Mouse (Mus musculus) kidney, adult 2 months (tissue): ENCODE data around the gene Gls.

Source experiments
- CTCF ChIP-seq: fragments of 200-500 bp; conservative IDR thresholded peaks from 2 replicates; pipeline ENCODE4 v1.5.1; 2011; ENCODE audit warnings: low read depth, mild to moderate bottlenecking, control low read depth, low read length, moderate library complexity, mixed read lengths; ENCODE audit not compliant: insufficient read depth, insufficient read length
- POLR2A ChIP-seq: fragments of 200-500 bp; IDR thresholded peaks from one replicate; pipeline ENCODE4 v1.6.1; 2011; ENCODE audit warnings: low read depth, low read length, control low read depth

GRCm38 (mm10) chr1:52242270-52242669 lies 9.2 kb upstream of the Gls start:
- TF ChIP-seq POLR2A (no peak), CTCF (no peak)
